Mouse (Mus musculus) olfactory bulb, adult 2 months (tissue): ENCODE measurements around the gene Tmem145.

Experiments
- CTCF ChIP-seq: fragments of 200-500 bp; IDR thresholded peaks from 2 replicates; pipeline ENCODE4 v1.5.1; 2012; ENCODE audit warnings: low read depth, mild to moderate bottlenecking, low read length, moderate library complexity; ENCODE audit not compliant: insufficient read depth
- POLR2A ChIP-seq: fragments of 200-500 bp; IDR thresholded peaks from 2 replicates; pipeline ENCODE4 v1.6.1; 2012; ENCODE audit warnings: mild to moderate bottlenecking, low read depth, low read length, moderate library complexity; ENCODE audit not compliant: insufficient read depth

DNA sequence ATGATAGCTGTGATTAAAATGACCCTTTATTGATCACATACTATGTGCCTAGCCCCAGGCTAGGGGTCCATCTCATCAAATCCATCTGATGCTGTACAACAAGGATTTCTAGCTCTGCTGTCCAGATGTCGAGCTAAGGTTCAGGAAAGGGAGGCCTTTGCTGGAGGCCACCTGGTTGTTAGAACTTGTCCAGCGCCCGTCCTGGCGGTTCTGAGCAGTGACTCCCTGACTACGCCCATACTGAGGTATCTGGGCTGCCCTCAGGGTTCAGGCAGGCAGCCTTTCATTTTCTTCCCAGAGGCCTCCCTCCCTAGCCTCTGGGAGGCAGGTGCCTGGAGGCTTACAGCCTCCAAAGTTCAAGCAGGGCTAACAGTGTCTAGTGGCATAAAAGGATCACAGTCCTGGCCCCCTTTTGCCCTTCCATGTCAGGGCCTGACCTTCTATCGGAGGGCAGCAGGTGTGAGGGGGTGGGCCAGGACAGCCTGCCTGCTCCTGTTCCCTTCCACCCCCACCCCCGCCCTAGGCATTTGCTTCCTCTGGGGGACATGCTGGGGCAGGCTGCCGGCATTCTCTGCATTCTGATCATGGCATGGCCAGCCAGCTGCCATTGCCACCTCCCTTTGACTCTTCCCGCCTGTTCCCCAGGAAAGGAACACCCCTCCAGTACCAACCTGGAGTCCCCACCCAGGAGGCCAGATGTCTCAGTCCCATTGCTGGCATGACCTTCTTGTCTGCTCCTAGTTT is 30.2 kb upstream of the Tmem145 start:
- TF ChIP-seq CTCF (no peak), POLR2A (no peak)
